ENCODE assay signal across 8 mouse cellular contexts in the genomic region with DNA sequence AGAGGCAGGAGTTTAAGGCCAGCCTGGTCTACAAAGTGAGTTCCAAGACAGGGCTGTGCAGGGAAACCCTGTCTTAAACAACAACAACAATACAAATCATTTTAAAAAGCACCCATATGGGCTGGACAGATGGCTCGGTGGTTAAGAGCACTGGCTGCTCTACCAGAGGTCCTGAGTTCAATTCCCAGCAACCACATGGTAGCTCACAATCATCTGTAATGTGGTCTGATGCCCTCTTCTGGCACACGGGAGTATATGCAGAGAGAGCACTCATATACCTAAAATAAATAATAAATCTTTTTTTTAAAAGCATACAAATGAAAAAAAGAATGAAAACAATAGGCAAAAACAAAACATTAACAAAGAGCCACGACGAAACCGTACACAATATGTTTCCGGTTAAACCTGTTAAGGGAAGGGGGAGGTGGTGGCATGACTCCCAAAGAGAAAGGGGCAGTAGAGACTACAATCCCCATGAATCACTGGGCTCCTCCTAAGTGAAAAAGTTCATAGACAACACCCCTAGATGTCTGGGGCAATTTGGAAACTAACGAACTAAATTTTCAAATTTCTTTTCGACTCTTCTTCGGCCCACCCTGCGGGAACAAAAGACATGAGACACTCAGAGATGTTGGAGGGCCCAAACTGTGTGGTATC. TPM values are rescaled to one million over a fixed set of nuclear protein-coding genes. Genes with fewer than 3 reads are reported as not detected.
DNase-seq lines count a peak whose midpoint lies in the region; ATAC-seq and TF ChIP-seq lines count a peak whose summit lies in the region.

No protein-coding gene starts in this region.

- peaks cover 28% of the 10 kb centered on the region for H3K36me3 ChIP-seq in forebrain, postnatal 0 days (ENCODE audit: insufficient read depth)
- H3K36me3 ChIP-seq in liver, postnatal 0 days (replicated peaks; ENCODE audit: insufficient read depth, low read length), result peaks cover 21% of the 10 kb centered on the region
- H3K36me3 ChIP-seq in splenic B cell, adult 2 months (ENCODE audit: control insufficient read depth, insufficient read depth, low read length, poor library complexity, severe bottlenecking), result peaks cover 7% of the 10 kb centered on the region; the same call in 1 of the 2 replicates

- peak overlapping the region; percentile 96 for H3K27ac ChIP-seq in left cerebral cortex, adult 2 months
- peak overlapping the region; percentile 86 for H3K27ac ChIP-seq in brown adipose tissue, adult 24 weeks (replicated peaks; ENCODE audit: low read depth, low read length)
- peak overlapping the region; percentile 93 for H3K27ac ChIP-seq in forebrain, postnatal 0 days (ENCODE audit: low read depth, low read length)
- H3K27ac ChIP-seq in liver, postnatal 0 days (ENCODE audit: low read depth), result peak overlapping the region; percentile 93

- H3K4me3 ChIP-seq in left cerebral cortex, adult 2 months, result peak overlapping the region; percentile 61
- H3K4me3 ChIP-seq in brown adipose tissue, adult 24 weeks (ENCODE audit: insufficient read depth, low read depth, low read length), result peak overlapping the region; percentile 72
- peak overlapping the region; percentile 55 for H3K4me3 ChIP-seq in forebrain, postnatal 0 days (ENCODE audit: low read depth, low read length)
- H3K4me3 ChIP-seq in liver, postnatal 0 days (ENCODE audit: low read depth, low read length), result peak overlapping the region; percentile 69

- peak; percentile 73 for ATAC-seq in forebrain, postnatal 0 days
- peak; percentile 65 for ATAC-seq in liver, postnatal 0 days

- TF ChIP-seq CTCF in left cerebral cortex, adult 2 months (IDR thresholded peaks at IDR 0.05), result peak; percentile 70
- TF ChIP-seq CTCF in forebrain, postnatal 0 days (IDR thresholded peaks at IDR 0.05; ENCODE audit: low read depth), result peak; percentile 63
- peak; percentile 62 for TF ChIP-seq CTCF in liver, postnatal 0 days (IDR thresholded peaks at IDR 0.05; ENCODE audit: low read depth)

- H3K9ac ChIP-seq in forebrain, postnatal 0 days, result peak overlapping the region; percentile 53
- peak overlapping the region; percentile 62 for H3K9ac ChIP-seq in liver, postnatal 0 days (replicated peaks)

- H3K9me3 ChIP-seq in forebrain, postnatal 0 days (ENCODE audit: low read length), result no peaks in the 10 kb centered on the region
- no peaks in the 10 kb centered on the region for H3K9me3 ChIP-seq in liver, postnatal 0 days (ENCODE audit: low read length)

- intact Hi-C loops in left cerebral cortex, adult 2 months (cut with DNase I), result loop anchor here (2.0 kb wide), 1 partner anchor 61 kb away; no protein-coding TSS in a partner anchor

- DNase-seq in left cerebral cortex, adult 2 months (ENCODE audit: extremely low spot score in 1 of 2, low spot score in 2 of 2), result peak in 1 of 2 experiments; percentile 23
- DNase-seq in left cerebral cortex, adult 11 months (ENCODE audit: low spot score), result no peak
- no peak for DNase-seq in forebrain, postnatal 0 days
- no peak for DNase-seq in liver, postnatal 0 days
- DNase-seq in splenic B cell, adult 2 months (ENCODE audit: low read depth, low spot score), result peak; percentile 86
- no peak for DNase-seq in layer of hippocampus, adult 8-10 months (ENCODE audit: low spot score in 2 of 2)
- no peak for DNase-seq in thymus, postnatal 0 days (ENCODE audit: low spot score)

- 1% methylated on average over 10 of the region's 10 CpGs for WGBS in forebrain, postnatal 0 days
- WGBS in liver, postnatal 0 days (ENCODE audit: insufficient replicate concordance), result 1% methylated on average over 10 of the region's 10 CpGs

- TF ChIP-seq EP300 in liver, postnatal 0 days (IDR thresholded peaks at IDR 0.05; ENCODE audit: low read depth), result no peak

- H3K27me3 ChIP-seq in forebrain, postnatal 0 days (ENCODE audit: insufficient read depth, low read length), result no peaks in the 10 kb centered on the region
- H3K27me3 ChIP-seq in liver, postnatal 0 days (ENCODE audit: insufficient read depth, low read length), result no peaks in the 10 kb centered on the region
- H3K27me3 ChIP-seq in splenic B cell, adult 2 months (ENCODE audit: control insufficient read depth, insufficient read depth, low read length, poor library complexity, severe bottlenecking), result no peaks in the 10 kb centered on the region

- peak overlapping the region; percentile 75 for H3K4me2 ChIP-seq in forebrain, postnatal 0 days (ENCODE audit: low read depth)
- H3K4me2 ChIP-seq in liver, postnatal 0 days (ENCODE audit: low read depth, low read length), result peak overlapping the region; percentile 90

- H3K4me1 ChIP-seq in brown adipose tissue, adult 24 weeks (ENCODE audit: control insufficient read depth, insufficient read depth, insufficient read length, low read length), result peaks cover 3% of the 10 kb centered on the region
- H3K4me1 ChIP-seq in forebrain, postnatal 0 days (ENCODE audit: insufficient read depth), result peaks cover 10% of the 10 kb centered on the region; the same call in 1 of the 2 replicates
- H3K4me1 ChIP-seq in liver, postnatal 0 days (ENCODE audit: insufficient read depth), result peaks cover 13% of the 10 kb centered on the region

RNA-seq across cellular contexts. Expression of gene Hspb6, which starts 0.4 kb away (rescaled TPM):
- 1 to 10 TPM; 4.4 to 5.0 TPM for total RNA-seq in left cerebral cortex, adult 2 months (2021)
- polyA plus RNA-seq in brown adipose tissue, adult 24 weeks (2012; ENCODE audit: insufficient read depth, insufficient read length, missing spikeins), result 49.1 and 64.2 TPM in 2 replicates
- 2.9 and 4.1 TPM in 2 replicates for total RNA-seq in forebrain, postnatal 0 days (2014; rRNA removed)
- polyA plus RNA-seq in forebrain, postnatal 0 days (2015; fragmentation: Nextera tagmentation; extraction: Ambion mirVana), result 12.7 and 14.0 TPM in 2 replicates
- 4.9 and 6.6 TPM in 2 replicates for polyA plus RNA-seq in liver, postnatal 0 days (2015; fragmentation: Nextera tagmentation; extraction: Ambion mirVana)
- total RNA-seq in layer of hippocampus, adult 8-10 months (2022), result 10 to 100 TPM in 1 of 4 experiments, 1 to 10 TPM in 3; 3.2 to 10.3 (median 6.5) TPM
- 6.9 and 7.5 TPM in 2 replicates for polyA plus RNA-seq in thymus, postnatal 0 days (2015; fragmentation: Nextera tagmentation; extraction: Ambion mirVana)

RNA-seq across cellular contexts. Expression of gene Proser3, which starts 0.5 kb away (rescaled TPM):
- total RNA-seq in left cerebral cortex, adult 2 months (2021), result 1 to 10 TPM; 4.9 to 5.2 TPM
- polyA plus RNA-seq in brown adipose tissue, adult 24 weeks (2012; ENCODE audit: insufficient read depth, insufficient read length, missing spikeins), result 0.95 and 4.2 TPM in 2 replicates
- total RNA-seq in forebrain, postnatal 0 days (2014; rRNA removed), result 9.0 and 14.8 TPM in 2 replicates
- polyA plus RNA-seq in forebrain, postnatal 0 days (2015; fragmentation: Nextera tagmentation; extraction: Ambion mirVana), result 2.2 and 3.8 TPM in 2 replicates
- polyA plus RNA-seq in liver, postnatal 0 days (2015; fragmentation: Nextera tagmentation; extraction: Ambion mirVana), result 0.53 and 1.1 TPM in 2 replicates
- total RNA-seq in layer of hippocampus, adult 8-10 months (2022), result 1 to 10 TPM; 4.4 to 8.9 (median 6.1) TPM
- polyA plus RNA-seq in thymus, postnatal 0 days (2015; fragmentation: Nextera tagmentation; extraction: Ambion mirVana), result 3.6 and 5.2 TPM in 2 replicates

RNA-seq across cellular contexts. Expression of gene Lin37, which starts 8.1 kb away (rescaled TPM):
- 10 to 100 TPM; 42.9 to 43.2 TPM for total RNA-seq in left cerebral cortex, adult 2 months (2021)
- polyA plus RNA-seq in brown adipose tissue, adult 24 weeks (2012; ENCODE audit: insufficient read depth, insufficient read length, missing spikeins), result 19.5 and 23.1 TPM in 2 replicates
- 16.0 and 19.2 TPM in 2 replicates for total RNA-seq in forebrain, postnatal 0 days (2014; rRNA removed)
- 49.5 and 53.0 TPM in 2 replicates for polyA plus RNA-seq in forebrain, postnatal 0 days (2015; fragmentation: Nextera tagmentation; extraction: Ambion mirVana)
- 16.0 and 18.9 TPM in 2 replicates for polyA plus RNA-seq in liver, postnatal 0 days (2015; fragmentation: Nextera tagmentation; extraction: Ambion mirVana)
- 10 to 100 TPM; 41.3 to 54.0 (median 46.9) TPM for total RNA-seq in layer of hippocampus, adult 8-10 months (2022)
- polyA plus RNA-seq in thymus, postnatal 0 days (2015; fragmentation: Nextera tagmentation; extraction: Ambion mirVana), result 91.1 and 96.6 TPM in 2 replicates

RNA-seq across cellular contexts. Expression of gene U2af1l4, which starts 11.5 kb away (rescaled TPM):
- 10 to 100 TPM; 67.4 to 74.4 TPM for total RNA-seq in left cerebral cortex, adult 2 months (2021)
- 59.1 and 65.5 TPM in 2 replicates for polyA plus RNA-seq in brown adipose tissue, adult 24 weeks (2012; ENCODE audit: insufficient read depth, insufficient read length, missing spikeins)
- 48.8 and 74.3 TPM in 2 replicates for total RNA-seq in forebrain, postnatal 0 days (2014; rRNA removed)
- 117 and 129 TPM in 2 replicates for polyA plus RNA-seq in forebrain, postnatal 0 days (2015; fragmentation: Nextera tagmentation; extraction: Ambion mirVana)
- 34.4 and 34.8 TPM in 2 replicates for polyA plus RNA-seq in liver, postnatal 0 days (2015; fragmentation: Nextera tagmentation; extraction: Ambion mirVana)
- total RNA-seq in layer of hippocampus, adult 8-10 months (2022), result 10 to 100 TPM; 68.2 to 81.1 (median 78.7) TPM
- 101 and 112 TPM in 2 replicates for polyA plus RNA-seq in thymus, postnatal 0 days (2015; fragmentation: Nextera tagmentation; extraction: Ambion mirVana)

RNA-seq across cellular contexts. Expression of gene Gm49396, which starts 11.6 kb away (rescaled TPM):
- total RNA-seq in left cerebral cortex, adult 2 months (2021), result 1 to 10 TPM; 6.4 to 8.8 TPM
- 0.91 and 5.5 TPM in 2 replicates for polyA plus RNA-seq in brown adipose tissue, adult 24 weeks (2012; ENCODE audit: insufficient read depth, insufficient read length, missing spikeins)
- total RNA-seq in forebrain, postnatal 0 days (2014; rRNA removed), result 5.5 and 9.9 TPM in 2 replicates
- 3.4 and 5.3 TPM in 2 replicates for polyA plus RNA-seq in forebrain, postnatal 0 days (2015; fragmentation: Nextera tagmentation; extraction: Ambion mirVana)
- 1.5 and 1.8 TPM in 2 replicates for polyA plus RNA-seq in liver, postnatal 0 days (2015; fragmentation: Nextera tagmentation; extraction: Ambion mirVana)
- 10 to 100 TPM in 2 of 4 experiments, 1 to 10 TPM in 2; 6.3 to 14.8 (median 11.1) TPM for total RNA-seq in layer of hippocampus, adult 8-10 months (2022)
- polyA plus RNA-seq in thymus, postnatal 0 days (2015; fragmentation: Nextera tagmentation; extraction: Ambion mirVana), result 8.4 and 9.8 TPM in 2 replicates
